Mouse (Mus musculus) lung, postnatal 14 days (tissue): ENCODE data around the gene Ifi203.
"Not testable (repeated sequence)": the region's sequence is repeated elsewhere in the genome, so short reads cannot be mapped to it uniquely, and the experiment has no call there.

ENCODE experiments used
- DNase-seq: peaks from one replicate; pipeline ENCODE4 v3.0.0; 2021

The Ifi203 gene

GRCm38 (mm10) chr1:173887026-173887787 is 55.3 kb downstream of the Ifi203 start:
- DNase-seq = not testable (repeated sequence)

GRCm38 (mm10) chr1:173880004-173880666 is 62.3 kb downstream of the Ifi203 start:
- peak; percentile 1 for DNase-seq

- not testable (repeated sequence) for DNase-seq
Measured at GRCm38 (mm10) chr1:173879225-173879987, 63.1 kb downstream of the Ifi203 start.

- DNase-seq = not testable (repeated sequence)
Measured at GRCm38 (mm10) chr1:173878264-173878663, 64.2 kb downstream of the Ifi203 start.

- DNase-seq = not testable (repeated sequence)
Measured at GRCm38 (mm10) chr1:173877125-173877524, 65.3 kb downstream of the Ifi203 start.
